Mouse (Mus musculus) spleen, adult 2 months (tissue): ENCODE data around the gene Tpst2.

Experiments used
- CTCF ChIP-seq: fragments of 200-500 bp; IDR thresholded peaks from 2 replicates; pipeline ENCODE4 v1.5.1; 2011; ENCODE audit warnings: mild to moderate bottlenecking, inconsistent platforms; ENCODE audit not compliant: insufficient read depth, insufficient read length, insufficient replicate concordance; ENCODE audit errors: extremely low read depth
- POLR2A ChIP-seq: fragments of 200-500 bp; IDR thresholded peaks from 2 replicates; pipeline ENCODE4 v1.6.1; 2011; ENCODE audit warnings: low read depth, low read length, inconsistent platforms

DNA sequence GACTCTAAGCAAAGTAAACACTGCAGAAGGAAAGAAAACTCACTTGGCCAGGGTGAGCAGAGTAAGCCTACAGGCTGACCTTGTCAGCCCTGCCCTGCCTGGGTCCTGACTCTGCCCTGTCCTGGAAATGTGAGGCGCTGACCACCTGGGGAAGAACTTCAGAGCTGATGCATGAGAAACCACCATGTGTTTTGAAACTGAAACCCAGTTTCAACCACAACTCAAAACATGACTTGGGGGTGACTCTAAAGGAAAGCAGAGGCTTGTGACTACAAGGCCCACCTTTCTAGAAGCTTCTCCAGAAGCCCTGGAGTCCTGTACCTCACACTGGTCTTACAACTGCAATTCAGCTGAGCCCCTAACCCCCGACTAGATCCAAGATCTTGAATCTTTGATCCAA is 3.6 kb upstream of the Tpst2 start:
- no peak for TF ChIP-seq POLR2A
- no peak for TF ChIP-seq CTCF
